Mouse (Mus musculus) MEL (cell line): ENCODE measurements around the gene Myh7.

Source experiments
- CTCF ChIP-seq, 3 experiments: IDR thresholded peaks in 2 of 3; conservative IDR thresholded peaks in 1 of 3; 2 replicates each; pipeline ENCODE4 v1.5.1; 2011 to 2012; ENCODE audit warnings: low read length in 3 of 3, low read depth in 2 of 3, mild to moderate bottlenecking in 2 of 3, improper control_type of control experiment in 1 of 3, inconsistent platforms in 1 of 3, mixed read lengths in 1 of 3, moderate library complexity in 1 of 3; ENCODE audit not compliant: control insufficient read depth in 1 of 3, insufficient read depth in 1 of 3, poor library complexity in 1 of 3, severe bottlenecking in 1 of 3
- HCFC1 ChIP-seq: IDR thresholded peaks from 2 replicates; pipeline ENCODE4 v1.6.1; 2012; ENCODE audit warnings: low read depth, mild to moderate bottlenecking, inconsistent platforms, low read length, improper control_type of control experiment, moderate library complexity
- MAFK ChIP-seq: IDR thresholded peaks from 2 replicates; pipeline ENCODE4 v1.6.1; 2011; ENCODE audit warnings: low read depth, mild to moderate bottlenecking, low read length, improper control_type of control experiment, borderline replicate concordance
- NELFE ChIP-seq: IDR thresholded peaks from 2 replicates; pipeline ENCODE4 v1.6.1; 2011; ENCODE audit warnings: low read depth, low read length, improper control_type of control experiment
- POLR2A ChIP-seq, 2 experiments: IDR thresholded peaks; 2 replicates each; pipeline ENCODE4 v1.6.1; 2011 to 2012; ENCODE audit warnings: low read length in 2 of 2, mild to moderate bottlenecking in 2 of 2, control low read depth in 1 of 2, improper control_type of control experiment in 1 of 2, low read depth in 1 of 2, moderate library complexity in 1 of 2; ENCODE audit not compliant: control insufficient read depth in 1 of 2, insufficient read depth in 1 of 2, poor library complexity in 1 of 2
- ZC3H11A ChIP-seq: IDR thresholded peaks from 2 replicates; pipeline ENCODE4 v1.6.1; 2012; ENCODE audit warnings: low read depth, mild to moderate bottlenecking, inconsistent platforms, low read length, improper control_type of control experiment
- ZMIZ1 ChIP-seq: IDR thresholded peaks from 2 replicates; pipeline ENCODE4 v1.6.1; 2012; ENCODE audit warnings: low read depth, mild to moderate bottlenecking, inconsistent platforms, low read length, improper control_type of control experiment, moderate library complexity

GRCm38 (mm10) chr14:54997297-54997696 lies 2.9 kb upstream of the Myh7 start:
- TF ChIP-seq MAFK (no peak), CTCF (IDR thresholded peaks at IDR 0.05 in 2 of 3, conservative IDR thresholded peaks at IDR 0.05 in 1 of 3; ENCODE audit: control insufficient read depth in 1 of 3, insufficient read depth in 1 of 3, low read depth in 2 of 3, low read length in 3 of 3, poor library complexity in 1 of 3, severe bottlenecking in 1 of 3) (no peak), ZMIZ1 (no peak), NELFE (no peak), ZC3H11A (no peak), HCFC1 (no peak), POLR2A (IDR thresholded peaks at IDR 0.05; ENCODE audit: control insufficient read depth in 1 of 2, insufficient read depth in 1 of 2, low read depth in 1 of 2, low read length in 2 of 2, poor library complexity in 1 of 2) (no peak)
